Mouse (Mus musculus): ENCODE measurements at regions not wholly inside any gene's neighbourhood (a gene's known extent, or its start where the extent isn't known, plus 50 kb on each side); places are given as distances from the start of the nearest gene placed in this dataset.
"Not testable (repeated sequence)": the region's sequence is repeated elsewhere in the genome, so short reads cannot be mapped to it uniquely, and the experiment has no call there.

GRCm38 (mm10) chr7:137667165-137667564 lies 229.8 kb downstream of the Glrx3 start:
- H3K9me3 ChIP-seq (replicated peaks) = no peaks in the 10 kb centered on the region
- 83% methylated on average over 2 of the region's 2 CpGs for WGBS
- no peak for ATAC-seq (ENCODE audit: low FRiP score)
- H3K27ac ChIP-seq = no peak overlapping the region
- H3K36me3 ChIP-seq = no peaks in the 10 kb centered on the region
- H3K4me3 ChIP-seq = no peak overlapping the region
- no peaks in the 10 kb centered on the region for H3K4me1 ChIP-seq
- H3K27me3 ChIP-seq = no peaks in the 10 kb centered on the region
- no peak overlapping the region for H3K9ac ChIP-seq
- H3K4me2 ChIP-seq (replicated peaks) = no peak overlapping the region

GRCm38 (mm10) chr7:137671156-137671555 lies 233.7 kb downstream of the Glrx3 start:
- Histone ChIP-seq H3K4me1 (no peaks in the 10 kb centered on the region), H3K27me3 (no peaks in the 10 kb centered on the region), H3K4me3 (no peak overlapping the region), H3K27ac (no peak overlapping the region), H3K36me3 (no peaks in the 10 kb centered on the region), H3K4me2 (replicated peaks) (no peak overlapping the region), H3K9me3 (replicated peaks) (no peaks in the 10 kb centered on the region), H3K9ac (no peak overlapping the region)
- ATAC-seq (ENCODE audit: low FRiP score) = no peak
- 55% methylated on average over 4 of the region's 4 CpGs for WGBS

- Histone ChIP-seq H3K9me3 (replicated peaks) (no peaks in the 10 kb centered on the region), H3K36me3 (no peaks in the 10 kb centered on the region), H3K27ac (no peak overlapping the region), H3K4me2 (replicated peaks) (no peak overlapping the region), H3K27me3 (no peaks in the 10 kb centered on the region), H3K4me3 (no peak overlapping the region), H3K4me1 (no peaks in the 10 kb centered on the region), H3K9ac (no peak overlapping the region)
- no peak for ATAC-seq (ENCODE audit: low FRiP score)
- 93% methylated on average over 1 of the region's 1 CpGs for WGBS
Measured at GRCm38 (mm10) chr7:137674596-137674995, 237.2 kb downstream of the Glrx3 start.

DNA sequence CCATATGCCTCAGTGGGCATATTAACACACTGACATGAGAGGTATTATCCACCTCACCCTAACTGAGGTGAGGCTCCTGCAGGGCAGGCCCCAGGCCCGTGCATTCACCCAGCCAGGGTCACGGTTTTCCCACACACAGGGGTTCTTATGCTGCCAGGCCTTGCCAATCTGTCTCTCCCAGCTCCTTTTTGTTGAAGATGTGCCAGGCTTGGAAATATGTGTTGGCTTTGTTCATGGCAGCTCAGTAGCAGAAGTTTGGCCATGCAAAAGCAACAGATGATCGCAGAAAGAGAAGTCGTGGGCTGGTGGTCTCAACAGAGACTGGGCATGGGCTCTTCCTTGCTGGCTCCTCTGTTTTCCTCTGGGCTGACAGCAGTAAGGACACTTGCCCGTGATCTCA lies 238.0 kb downstream of the Glrx3 start:
- no peaks in the 10 kb centered on the region for H3K4me1 ChIP-seq
- no peak overlapping the region for H3K4me2 ChIP-seq (replicated peaks)
- no peaks in the 10 kb centered on the region for H3K27me3 ChIP-seq
- WGBS = 85% methylated on average over 5 of the region's 5 CpGs
- H3K4me3 ChIP-seq = no peak overlapping the region
- no peak for ATAC-seq (ENCODE audit: low FRiP score)
- H3K9me3 ChIP-seq (replicated peaks) = no peaks in the 10 kb centered on the region
- no peaks in the 10 kb centered on the region for H3K36me3 ChIP-seq
- H3K9ac ChIP-seq = no peak overlapping the region
- no peak overlapping the region for H3K27ac ChIP-seq

GRCm38 (mm10) chr7:137684826-137685225 lies 247.4 kb downstream of the Glrx3 start:
- 0 out of 2 replicates have a peak, but pooled peaks cover 3% of the 10 kb centered on the region for H3K27me3 ChIP-seq
- H3K9me3 ChIP-seq (replicated peaks) = no peaks in the 10 kb centered on the region
- H3K27ac ChIP-seq = no peak overlapping the region
- ATAC-seq (ENCODE audit: low FRiP score) = no peak
- no peaks in the 10 kb centered on the region for H3K36me3 ChIP-seq
- no peak overlapping the region for H3K4me2 ChIP-seq (replicated peaks)
- H3K4me1 ChIP-seq = peaks cover 7% of the 10 kb centered on the region; the same call in 1 of the 2 replicates
- WGBS = 72% methylated on average over 6 of the region's 6 CpGs
- no peak overlapping the region for H3K4me3 ChIP-seq
- H3K9ac ChIP-seq = no peak overlapping the region

GRCm38 (mm10) chr7:137685320-137685719 lies 247.9 kb downstream of the Glrx3 start:
- no peak overlapping the region for H3K27ac ChIP-seq
- peaks cover 7% of the 10 kb centered on the region; the same call in 1 of the 2 replicates for H3K4me1 ChIP-seq
- H3K4me2 ChIP-seq (replicated peaks) = no peak overlapping the region
- H3K9me3 ChIP-seq (replicated peaks) = no peaks in the 10 kb centered on the region
- H3K9ac ChIP-seq = no peak overlapping the region
- H3K4me3 ChIP-seq = no peak overlapping the region
- 0 out of 2 replicates have a peak, but pooled peaks cover 3% of the 10 kb centered on the region for H3K27me3 ChIP-seq
- WGBS = 69% methylated on average over 6 of the region's 6 CpGs
- ATAC-seq (ENCODE audit: low FRiP score) = no peak
- no peaks in the 10 kb centered on the region for H3K36me3 ChIP-seq

- no peak for ATAC-seq (ENCODE audit: low FRiP score)
- WGBS = 65% methylated on average over 5 of the region's 5 CpGs
- H3K27me3 ChIP-seq = no peaks in the 10 kb centered on the region
- H3K4me1 ChIP-seq = no peaks in the 10 kb centered on the region
- no peak overlapping the region for H3K4me2 ChIP-seq (replicated peaks)
- H3K9ac ChIP-seq = no peak overlapping the region
- H3K27ac ChIP-seq = no peak overlapping the region
- H3K4me3 ChIP-seq = no peak overlapping the region
- no peaks in the 10 kb centered on the region for H3K9me3 ChIP-seq (replicated peaks)
- no peaks in the 10 kb centered on the region for H3K36me3 ChIP-seq
Measured at GRCm38 (mm10) chr7:137696831-137697230, 259.4 kb downstream of the Glrx3 start.

DNA sequence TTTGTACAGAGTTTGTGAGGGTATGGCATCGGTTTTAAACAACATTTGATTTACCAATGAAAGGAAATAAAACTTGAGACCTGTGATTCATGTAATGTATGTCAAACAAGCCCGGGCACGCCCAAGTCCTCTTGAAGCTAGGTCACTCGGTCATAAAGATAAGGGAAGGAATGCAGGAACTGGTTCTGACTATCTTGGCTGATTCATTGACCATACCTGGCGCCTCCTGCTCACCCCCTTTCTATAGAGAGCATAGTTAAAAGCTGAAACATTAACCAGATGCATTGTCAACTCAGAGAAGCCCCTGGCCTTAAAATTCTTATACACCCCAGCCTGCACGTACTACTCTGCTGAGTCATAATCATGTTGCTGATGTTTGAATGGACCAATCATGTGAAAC lies 261.1 kb downstream of the Glrx3 start:
- not testable (repeated sequence) for H3K4me2 ChIP-seq (replicated peaks); H3K4me3 ChIP-seq; H3K27ac ChIP-seq; H3K36me3 ChIP-seq; H3K27me3 ChIP-seq; H3K9ac ChIP-seq; H3K9me3 ChIP-seq (replicated peaks); H3K4me1 ChIP-seq; ATAC-seq (ENCODE audit: low FRiP score)
- WGBS = 94% methylated on average over 6 of the region's 6 CpGs

DNA sequence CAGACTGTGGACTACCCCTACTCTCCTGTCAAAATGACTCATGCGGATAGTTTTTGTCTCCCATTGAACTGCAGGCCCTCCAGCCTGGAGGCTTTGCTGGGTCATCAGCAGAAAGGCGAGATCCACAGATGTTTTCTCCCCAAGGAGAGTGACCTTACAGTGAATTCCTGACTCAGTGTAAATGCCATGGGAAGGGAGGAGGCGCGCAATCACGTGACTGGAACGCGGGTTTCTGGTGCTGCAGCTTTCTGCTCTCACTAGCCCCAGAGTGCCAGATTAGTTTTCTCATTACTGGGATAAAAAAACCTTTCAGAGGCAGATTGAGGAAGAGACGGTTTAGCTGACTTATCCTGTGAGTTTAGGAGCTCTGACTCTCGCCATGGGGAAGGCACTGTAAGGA lies 275.4 kb downstream of the Glrx3 start:
- Histone ChIP-seq H3K9ac (no peak overlapping the region), H3K27ac (no peak overlapping the region), H3K4me1 (peaks cover 15% of the 10 kb centered on the region), H3K36me3 (no peaks in the 10 kb centered on the region), H3K27me3 (no peaks in the 10 kb centered on the region), H3K4me3 (no peak overlapping the region), H3K9me3 (replicated peaks) (no peaks in the 10 kb centered on the region), H3K4me2 (replicated peaks) (no peak overlapping the region)
- 65% methylated on average over 9 of the region's 9 CpGs for WGBS
- ATAC-seq (ENCODE audit: low FRiP score) = no peak

DNA sequence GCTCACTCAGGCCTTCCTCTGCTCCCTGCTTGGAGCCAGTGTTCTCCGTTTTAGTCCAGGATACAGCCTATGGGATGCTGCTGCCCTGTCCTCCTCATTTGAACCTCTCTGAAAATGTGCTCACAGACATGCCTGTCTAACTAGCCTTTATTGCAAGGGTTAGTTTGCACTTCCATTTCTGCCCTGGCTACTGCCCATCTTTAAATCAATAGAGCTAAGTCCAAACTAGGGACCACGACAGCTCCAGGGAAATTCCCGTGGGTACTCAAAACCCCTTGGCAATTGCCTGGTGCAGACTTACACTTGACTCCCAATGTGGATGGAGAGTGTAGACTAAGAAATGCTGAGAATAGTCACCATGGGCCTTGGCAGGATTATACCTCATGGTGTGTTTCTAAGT lies 276.4 kb downstream of the Glrx3 start:
- ATAC-seq (ENCODE audit: low FRiP score) = no peak
- no peak overlapping the region for H3K9ac ChIP-seq
- H3K4me1 ChIP-seq = peaks cover 15% of the 10 kb centered on the region
- no peaks in the 10 kb centered on the region for H3K36me3 ChIP-seq
- 76% methylated on average over 3 of the region's 3 CpGs for WGBS
- no peaks in the 10 kb centered on the region for H3K9me3 ChIP-seq (replicated peaks)
- no peaks in the 10 kb centered on the region for H3K27me3 ChIP-seq
- no peak overlapping the region for H3K4me3 ChIP-seq
- no peak overlapping the region for H3K27ac ChIP-seq
- no peak overlapping the region for H3K4me2 ChIP-seq (replicated peaks)

GRCm38 (mm10) chr7:137714318-137714962 lies 277.0 kb downstream of the Glrx3 start:
- Histone ChIP-seq H3K27ac (no peak overlapping the region), H3K9ac (no peak overlapping the region), H3K4me3 (no peak overlapping the region), H3K9me3 (replicated peaks) (no peaks in the 10 kb centered on the region), H3K4me2 (replicated peaks) (no peak overlapping the region), H3K27me3 (no peaks in the 10 kb centered on the region), H3K4me1 (peaks cover 15% of the 10 kb centered on the region), H3K36me3 (no peaks in the 10 kb centered on the region)
- 48% methylated on average over 12 of the region's 12 CpGs for WGBS
- ATAC-seq (ENCODE audit: low FRiP score) = no peak

GRCm38 (mm10) chr7:137715126-137715900 lies 277.9 kb downstream of the Glrx3 start:
- Histone ChIP-seq H3K4me2 (replicated peaks) (no peak overlapping the region), H3K36me3 (no peaks in the 10 kb centered on the region), H3K27ac (no peak overlapping the region), H3K4me1 (peaks cover 15% of the 10 kb centered on the region), H3K4me3 (no peak overlapping the region), H3K9me3 (replicated peaks) (no peaks in the 10 kb centered on the region), H3K9ac (no peak overlapping the region), H3K27me3 (no peaks in the 10 kb centered on the region)
- 75% methylated on average over 6 of the region's 6 CpGs for WGBS
- no peak for ATAC-seq (ENCODE audit: low FRiP score)
